18 mouse cellular contexts compared by ENCODE assay signal in genomic region chr2:174880659-174881058, GRCm38 (mm10).
DNase-seq lines count a peak whose midpoint lies in the region; ATAC-seq lines count a peak whose summit lies in the region.
"Had no signal": no experiment of that assay in that cellular context is flagged by ENCODE, and none has a peak within 500 bp of the region (broad histone marks: within the 10 kb centered on the region; RNA-seq: fewer than 3 reads in every experiment).

No protein-coding gene starts in this region.

- peak; percentile 33 for DNase-seq in retina, postnatal 1 day
- no peak for DNase-seq in retina, embryonic 14.5 days (ENCODE audit: low spot score)
- DNase-seq in spleen, adult 18-20 months: peak; percentile 48 to 72
- DNase-seq in cerebellum, postnatal 4 days (ENCODE audit: low spot score in 2 of 2): no peak
- DNase-seq in left cerebral cortex, adult 18-20 months (ENCODE audit: low spot score in 2 of 2): no peak
- DNase-seq in frontal cortex, postnatal 10 days (ENCODE audit: low spot score in 2 of 2): no peak
- DNase-seq in layer of hippocampus, postnatal 25 days (ENCODE audit: extremely low spot score in 1 of 2, low spot score in 1 of 2): no peak
- DNase-seq: adrenal gland, postnatal 10 days; cerebellum, adult 8-10 months; cerebellum, postnatal 36 days; gastrocnemius, postnatal 14 days; kidney, adult 2 months; lung, adult 2 months; right cerebral cortex, postnatal 4 days; thymus, adult 2 months; thymus, postnatal 4 days had no signal

- ATAC-seq in hematopoietic stem cell, adult 5-6 weeks (replicated peaks in 1 of 2; ENCODE audit: insufficient read depth in 1 of 2, low FRiP score in 2 of 2, low TSS enrichment in 1 of 2, low read depth in 1 of 2, poor library complexity in 2 of 2, severe bottlenecking in 2 of 2): peak; percentile 25 to 42; a peak in 2 of 4 replicates
- ATAC-seq: forebrain, embryonic 16.5 days had no signal

Comparison
In these comparisons a context has a peak if more than half of its experiments do, and no peak if none do; other contexts are left out.
1. DNase-seq: peak in retina, postnatal 1 day (single experiment) and spleen, adult 18-20 months (2 of 2); none in retina, embryonic 14.5 days (single experiment), cerebellum, postnatal 4 days (0 of 2), left cerebral cortex, adult 18-20 months (0 of 2), frontal cortex, postnatal 10 days (0 of 2) and layer of hippocampus, postnatal 25 days (0 of 2).